Comparison of ENCODE assay signal across 14 mouse cellular contexts in the genomic region with DNA sequence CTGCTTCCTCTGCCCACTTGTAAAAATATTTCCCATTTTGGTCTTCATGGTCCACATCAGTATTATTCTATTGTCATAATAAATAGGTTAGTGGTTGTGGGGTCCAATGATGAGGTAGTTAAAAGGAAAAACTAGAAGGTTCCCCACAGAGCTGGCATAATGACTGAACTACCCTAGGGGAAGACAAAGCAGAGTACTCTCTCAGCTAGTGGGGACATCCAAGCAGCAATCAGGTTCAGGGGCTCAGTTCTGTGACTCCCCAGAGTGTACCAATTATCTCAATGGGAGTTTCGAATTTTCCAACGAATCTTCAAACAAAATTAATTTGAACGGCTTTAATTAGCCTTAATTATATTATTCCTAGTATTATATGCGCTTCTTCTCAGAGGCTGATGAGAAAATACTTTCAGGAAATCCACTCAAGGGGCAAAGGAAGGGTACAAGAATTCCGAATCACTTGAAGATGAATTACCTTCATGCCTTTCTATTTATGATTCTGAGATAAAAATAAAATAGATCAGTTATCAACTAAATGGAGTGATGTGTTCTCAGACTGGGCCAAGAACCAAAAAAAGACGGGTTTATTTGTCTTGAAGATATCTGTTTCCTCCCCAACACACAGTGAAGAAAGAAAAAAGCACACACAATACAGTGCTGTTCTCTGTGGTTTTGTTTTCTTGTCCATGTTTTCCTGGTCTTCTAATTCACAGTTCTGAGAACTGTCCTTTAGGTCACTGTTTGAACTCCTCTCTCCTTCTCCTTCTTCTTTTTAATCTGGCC.
DNase-seq lines count a peak whose midpoint lies in the region; ATAC-seq lines count a peak whose summit lies in the region.
"Had no signal": no experiment of that assay in that cellular context is flagged by ENCODE, and none has a peak within 500 bp of the region (broad histone marks: within the 10 kb centered on the region; RNA-seq: fewer than 3 reads in every experiment).

No protein-coding gene starts in this region.

- no peaks in the 10 kb centered on the region; the same call in 1 of the 2 replicates for H3K9me3 ChIP-seq in kidney, embryonic 14.5 days (ENCODE audit: control insufficient read depth, low read length)
- H3K9me3 ChIP-seq in hindbrain, embryonic 11.5 days (ENCODE audit: control insufficient read depth, low read length): no peaks in the 10 kb centered on the region
- H3K9me3 ChIP-seq in hindbrain, embryonic 15.5 days: no peaks in the 10 kb centered on the region; the same call in 1 of the 2 replicates
- H3K9me3 ChIP-seq in midbrain, embryonic 15.5 days: no peaks in the 10 kb centered on the region
- H3K9me3 ChIP-seq: limb, embryonic 10.5 days; liver, embryonic 13.5 days had no signal

- no peak for ATAC-seq in kidney, embryonic 14.5 days (ENCODE audit: low FRiP score, low TSS enrichment)
- peak; percentile 49 for ATAC-seq in hindbrain, embryonic 11.5 days (ENCODE audit: low FRiP score)
- no peak for ATAC-seq in hindbrain, embryonic 15.5 days (ENCODE audit: low FRiP score, low read depth)
- peak; percentile 45; the same call in 1 of the 2 replicates for ATAC-seq in midbrain, embryonic 15.5 days (replicated peaks)
- ATAC-seq: lung, postnatal 0 days had no signal

- DNase-seq in kidney, adult 9 months: peak; percentile 66
- DNase-seq in hindbrain, embryonic 11.5 days (ENCODE audit: low spot score): no peak
- no peak for DNase-seq in liver
- DNase-seq in cerebellum, postnatal 4 days (ENCODE audit: low spot score in 2 of 2): no peak
- DNase-seq: cerebellum, adult 11-12 months; gastrocnemius, postnatal 10 days; liver, embryonic 13.5 days; spleen, adult 18-20 months; thymus, adult 18-20 months had no signal

- 47% methylated on average over 6 of the region's 6 CpGs for WGBS in kidney, embryonic 14.5 days
- 60% methylated on average over 6 of the region's 6 CpGs for WGBS in hindbrain, embryonic 11.5 days
- 28% methylated on average over 6 of the region's 6 CpGs for WGBS in hindbrain, embryonic 15.5 days
- WGBS in midbrain, embryonic 15.5 days: 43% methylated on average over 6 of the region's 6 CpGs

- no peaks in the 10 kb centered on the region for H3K27me3 ChIP-seq in kidney, embryonic 14.5 days (ENCODE audit: control insufficient read depth, insufficient read depth, low read length)
- no peaks in the 10 kb centered on the region for H3K27me3 ChIP-seq in hindbrain, embryonic 11.5 days (ENCODE audit: control insufficient read depth, insufficient read depth, low read length)
- H3K27me3 ChIP-seq in hindbrain, embryonic 15.5 days: no peaks in the 10 kb centered on the region
- H3K27me3 ChIP-seq in midbrain, embryonic 15.5 days (replicated peaks): no peaks in the 10 kb centered on the region
- H3K27me3 ChIP-seq: liver, embryonic 13.5 days had no signal

- H3K4me2 ChIP-seq in kidney, embryonic 14.5 days (replicated peaks; ENCODE audit: low read depth, low read length): no peak overlapping the region
- H3K4me2 ChIP-seq in hindbrain, embryonic 11.5 days (replicated peaks; ENCODE audit: low read depth, low read length): no peak overlapping the region
- no peak overlapping the region for H3K4me2 ChIP-seq in hindbrain, embryonic 15.5 days
- no peak overlapping the region for H3K4me2 ChIP-seq in midbrain, embryonic 15.5 days
- H3K4me2 ChIP-seq: liver, embryonic 13.5 days had no signal

- H3K9ac ChIP-seq in kidney, embryonic 14.5 days (ENCODE audit: low read depth, low read length): no peak overlapping the region
- H3K9ac ChIP-seq in hindbrain, embryonic 11.5 days (ENCODE audit: low read depth, low read length): no peak overlapping the region
- H3K9ac ChIP-seq in hindbrain, embryonic 15.5 days: no peak overlapping the region
- no peak overlapping the region for H3K9ac ChIP-seq in midbrain, embryonic 15.5 days
- H3K9ac ChIP-seq: liver, embryonic 13.5 days had no signal

- no peaks in the 10 kb centered on the region for H3K36me3 ChIP-seq in kidney, embryonic 14.5 days (ENCODE audit: control insufficient read depth, insufficient read depth, low read length)
- H3K36me3 ChIP-seq in hindbrain, embryonic 11.5 days (ENCODE audit: control insufficient read depth, insufficient read depth, low read length): no peaks in the 10 kb centered on the region
- no peaks in the 10 kb centered on the region for H3K36me3 ChIP-seq in hindbrain, embryonic 15.5 days
- no peaks in the 10 kb centered on the region for H3K36me3 ChIP-seq in midbrain, embryonic 15.5 days (replicated peaks)
- H3K36me3 ChIP-seq: limb, embryonic 10.5 days; liver, embryonic 13.5 days had no signal

- peaks cover 14% of the 10 kb centered on the region; the same call in 1 of the 2 replicates for H3K4me1 ChIP-seq in kidney, embryonic 14.5 days (ENCODE audit: control insufficient read depth, insufficient read depth, low read length)
- H3K4me1 ChIP-seq in hindbrain, embryonic 11.5 days (replicated peaks; ENCODE audit: control insufficient read depth, insufficient read depth, low read length): no peaks in the 10 kb centered on the region
- H3K4me1 ChIP-seq in hindbrain, embryonic 15.5 days (replicated peaks): peaks cover 5% of the 10 kb centered on the region; the same call in 1 of the 2 replicates
- H3K4me1 ChIP-seq in midbrain, embryonic 15.5 days: peaks cover 12% of the 10 kb centered on the region; the same call in 1 of the 2 replicates
- H3K4me1 ChIP-seq: limb, embryonic 10.5 days; liver, embryonic 13.5 days had no signal

- H3K27ac ChIP-seq in kidney, embryonic 14.5 days (ENCODE audit: low read depth, low read length): no peak overlapping the region
- H3K27ac ChIP-seq in hindbrain, embryonic 11.5 days (ENCODE audit: low read depth, low read length): peak overlapping the region; percentile 54; the same call in 1 of the 2 replicates
- H3K27ac ChIP-seq in hindbrain, embryonic 15.5 days (replicated peaks): peak overlapping the region; percentile 25; the same call in 1 of the 2 replicates
- peak overlapping the region; percentile 45 for H3K27ac ChIP-seq in midbrain, embryonic 15.5 days
- H3K27ac ChIP-seq: limb, embryonic 10.5 days; liver, embryonic 13.5 days had no signal

- H3K4me3 ChIP-seq in kidney, embryonic 14.5 days (ENCODE audit: low read length): no peak overlapping the region
- H3K4me3 ChIP-seq in hindbrain, embryonic 11.5 days (ENCODE audit: low read depth, low read length): no peak overlapping the region
- no peak overlapping the region for H3K4me3 ChIP-seq in hindbrain, embryonic 15.5 days
- H3K4me3 ChIP-seq in midbrain, embryonic 15.5 days: no peak overlapping the region
- H3K4me3 ChIP-seq: limb, embryonic 10.5 days; liver, embryonic 13.5 days had no signal

Comparison
In these comparisons a context has a peak if more than half of its experiments do, and no peak if none do; other contexts are left out.
1. ATAC-seq: peak in hindbrain, embryonic 11.5 days (single experiment) and midbrain, embryonic 15.5 days (single experiment); none in kidney, embryonic 14.5 days (single experiment) and hindbrain, embryonic 15.5 days (single experiment).